Mouse (Mus musculus): ENCODE measurements around the gene 1700057G04Rik. TPM values are rescaled to one million over a fixed set of nuclear protein-coding genes. Genes with fewer than 3 reads are reported as not detected.

1700057G04Rik gene
- polyA plus RNA-seq, 1 experiment from 2014 or later = not detected

GRCm38 (mm10) chr9:92363478-92363877, 54.3 kb downstream of the 1700057G04Rik start:
- Histone ChIP-seq H3K27me3 (ENCODE audit: control insufficient read depth, insufficient read depth, low read depth, low read length) (no peaks in the 10 kb centered on the region), H3K36me3 (ENCODE audit: control insufficient read depth, insufficient read depth) (no peaks in the 10 kb centered on the region), H3K9ac (ENCODE audit: low read depth, low read length) (no peak overlapping the region), H3K27ac (ENCODE audit: low read length) (no peak overlapping the region), H3K4me3 (ENCODE audit: low read depth, low read length) (no peak overlapping the region), H3K4me2 (ENCODE audit: low read depth, low read length) (no peak overlapping the region), H3K9me3 (replicated peaks; ENCODE audit: control insufficient read depth, low read length) (no peaks in the 10 kb centered on the region), H3K4me1 (ENCODE audit: control insufficient read depth, low read depth, low read length) (no peaks in the 10 kb centered on the region)
- 52% methylated on average over 2 of the region's 2 CpGs for WGBS (ENCODE audit: insufficient replicate concordance)
- ATAC-seq (ENCODE audit: low read depth) = no peak

GRCm38 (mm10) chr9:92368920-92369319, 59.7 kb downstream of the 1700057G04Rik start:
- Histone ChIP-seq H3K4me1 (ENCODE audit: control insufficient read depth, low read depth, low read length) (no peaks in the 10 kb centered on the region), H3K9me3 (replicated peaks; ENCODE audit: control insufficient read depth, low read length) (no peaks in the 10 kb centered on the region), H3K36me3 (ENCODE audit: control insufficient read depth, insufficient read depth) (no peaks in the 10 kb centered on the region), H3K4me3 (ENCODE audit: low read depth, low read length) (no peak overlapping the region), H3K9ac (ENCODE audit: low read depth, low read length) (no peak overlapping the region), H3K27me3 (ENCODE audit: control insufficient read depth, insufficient read depth, low read depth, low read length) (no peaks in the 10 kb centered on the region), H3K4me2 (ENCODE audit: low read depth, low read length) (no peak overlapping the region), H3K27ac (ENCODE audit: low read length) (no peak overlapping the region)
- no peak for ATAC-seq (ENCODE audit: low read depth)

DNA sequence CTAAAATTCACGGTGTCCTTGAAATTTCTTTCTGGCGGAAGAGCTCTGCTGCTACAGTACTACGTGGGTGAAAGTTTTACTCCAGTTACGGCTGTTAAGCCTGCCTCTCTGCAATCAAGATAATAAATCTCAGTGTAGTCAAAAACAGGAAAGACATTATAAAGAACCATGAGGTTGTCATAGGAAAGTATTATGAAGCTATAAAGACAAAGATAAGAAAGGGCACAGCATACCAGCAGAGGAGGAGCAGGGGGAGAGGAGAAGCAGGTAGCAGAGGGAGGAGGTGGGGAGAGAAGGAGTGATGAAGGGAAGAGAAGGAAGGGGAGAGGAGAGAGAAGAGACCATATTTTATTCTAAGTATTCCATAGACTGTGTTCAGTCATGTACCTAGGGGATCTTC, 64.7 kb downstream of the 1700057G04Rik start:
- Histone ChIP-seq H3K4me2 (ENCODE audit: low read depth, low read length) (no peak overlapping the region), H3K4me3 (ENCODE audit: low read depth, low read length) (no peak overlapping the region), H3K9ac (ENCODE audit: low read depth, low read length) (no peak overlapping the region), H3K36me3 (ENCODE audit: control insufficient read depth, insufficient read depth) (no peaks in the 10 kb centered on the region), H3K27me3 (ENCODE audit: control insufficient read depth, insufficient read depth, low read depth, low read length) (no peaks in the 10 kb centered on the region), H3K4me1 (ENCODE audit: control insufficient read depth, low read depth, low read length) (no peaks in the 10 kb centered on the region), H3K27ac (ENCODE audit: low read length) (no peak overlapping the region), H3K9me3 (replicated peaks; ENCODE audit: control insufficient read depth, low read length) (no peaks in the 10 kb centered on the region)
- no peak for ATAC-seq (ENCODE audit: low read depth)
- WGBS (ENCODE audit: insufficient replicate concordance) = 38% methylated on average over 4 of the region's 4 CpGs

DNA sequence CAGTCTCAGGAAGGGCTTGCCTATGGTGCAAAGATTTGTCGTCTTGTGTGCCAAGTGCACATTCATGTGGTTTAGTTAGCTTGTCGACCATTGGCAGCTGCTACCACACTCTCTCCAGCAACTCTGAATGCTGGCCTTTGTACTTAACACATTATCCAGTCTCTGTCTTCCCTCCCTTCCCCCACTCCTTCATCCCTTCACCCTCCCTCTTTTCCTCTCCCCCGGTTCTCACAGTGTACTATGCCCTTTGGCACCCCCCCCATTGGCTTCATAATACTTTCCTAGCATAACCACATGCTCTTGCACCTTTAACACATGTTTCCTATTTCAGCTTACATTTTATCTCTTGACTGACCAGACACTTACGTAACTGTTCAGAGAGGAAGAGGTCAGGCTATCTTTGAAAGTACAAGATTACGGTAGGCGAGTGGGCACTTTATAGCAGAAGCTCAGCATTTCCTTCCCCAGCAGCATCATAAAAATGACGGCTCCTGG, 65.6 kb downstream of the 1700057G04Rik start:
- peak; percentile 51; the same call in 1 of the 2 replicates for ATAC-seq (ENCODE audit: low read depth)
- H3K4me1 ChIP-seq (ENCODE audit: control insufficient read depth, low read depth, low read length) = no peaks in the 10 kb centered on the region
- no peak overlapping the region for H3K4me3 ChIP-seq (ENCODE audit: low read depth, low read length)
- no peaks in the 10 kb centered on the region for H3K9me3 ChIP-seq (replicated peaks; ENCODE audit: control insufficient read depth, low read length)
- no peaks in the 10 kb centered on the region for H3K27me3 ChIP-seq (ENCODE audit: control insufficient read depth, insufficient read depth, low read depth, low read length)
- H3K9ac ChIP-seq (ENCODE audit: low read depth, low read length) = no peak overlapping the region
- no peaks in the 10 kb centered on the region for H3K36me3 ChIP-seq (ENCODE audit: control insufficient read depth, insufficient read depth)
- H3K27ac ChIP-seq (ENCODE audit: low read length) = no peak overlapping the region
- H3K4me2 ChIP-seq (ENCODE audit: low read depth, low read length) = no peak overlapping the region
- 15% methylated on average over 7 of the region's 7 CpGs for WGBS (ENCODE audit: insufficient replicate concordance)

DNA sequence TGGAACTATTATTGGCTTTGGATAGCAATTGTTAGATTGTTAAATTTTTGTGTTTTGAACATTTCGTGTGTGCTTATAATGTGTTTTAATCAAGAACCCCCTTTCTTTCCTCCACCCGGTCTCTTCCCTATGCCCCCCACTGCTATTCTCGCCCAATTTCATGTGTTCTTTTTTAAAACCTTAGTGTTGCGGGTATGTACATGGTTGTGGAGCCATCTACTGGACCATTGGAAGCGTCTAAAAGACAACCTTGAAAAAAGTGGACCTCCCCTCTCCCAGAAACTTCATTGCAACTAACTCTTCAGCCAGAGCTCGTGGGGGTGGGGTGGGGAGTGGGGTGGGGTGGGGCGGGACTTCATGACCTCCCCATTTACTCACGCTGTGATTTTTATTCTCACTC, 66.2 kb downstream of the 1700057G04Rik start:
- ATAC-seq (ENCODE audit: low read depth) = no peak
- H3K36me3 ChIP-seq (ENCODE audit: control insufficient read depth, insufficient read depth) = no peaks in the 10 kb centered on the region
- H3K4me1 ChIP-seq (ENCODE audit: control insufficient read depth, low read depth, low read length) = no peaks in the 10 kb centered on the region
- no peak overlapping the region for H3K27ac ChIP-seq (ENCODE audit: low read length)
- WGBS (ENCODE audit: insufficient replicate concordance) = 26% methylated on average over 8 of the region's 8 CpGs
- H3K27me3 ChIP-seq (ENCODE audit: control insufficient read depth, insufficient read depth, low read depth, low read length) = no peaks in the 10 kb centered on the region
- no peaks in the 10 kb centered on the region for H3K9me3 ChIP-seq (replicated peaks; ENCODE audit: control insufficient read depth, low read length)
- H3K9ac ChIP-seq (ENCODE audit: low read depth, low read length) = no peak overlapping the region
- H3K4me3 ChIP-seq (ENCODE audit: low read depth, low read length) = no peak overlapping the region
- no peak overlapping the region for H3K4me2 ChIP-seq (ENCODE audit: low read depth, low read length)

DNA sequence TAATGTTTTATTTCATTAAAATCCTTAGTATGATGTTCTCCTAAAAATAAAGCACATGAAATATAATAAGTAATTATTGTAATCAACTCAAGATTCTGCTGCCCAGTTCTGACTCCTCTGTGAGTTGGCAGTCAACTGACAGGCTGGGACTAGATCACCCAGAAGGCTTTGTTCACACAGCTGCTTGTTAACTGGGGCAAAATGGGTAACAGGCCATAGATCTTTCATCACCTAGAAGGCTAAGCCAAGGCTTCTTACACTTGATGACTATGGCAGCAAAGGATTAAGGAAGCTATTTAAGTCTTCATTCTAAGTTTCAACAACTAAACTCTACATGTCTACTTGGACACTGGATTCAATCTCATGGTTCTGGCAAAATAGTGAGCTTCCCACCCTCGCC, 68.8 kb downstream of the 1700057G04Rik start:
- Histone ChIP-seq H3K9ac (ENCODE audit: low read depth, low read length) (no peak overlapping the region), H3K4me1 (ENCODE audit: control insufficient read depth, low read depth, low read length) (no peaks in the 10 kb centered on the region), H3K4me3 (ENCODE audit: low read depth, low read length) (no peak overlapping the region), H3K4me2 (ENCODE audit: low read depth, low read length) (no peak overlapping the region), H3K27ac (ENCODE audit: low read length) (no peak overlapping the region), H3K27me3 (ENCODE audit: control insufficient read depth, insufficient read depth, low read depth, low read length) (no peaks in the 10 kb centered on the region), H3K9me3 (replicated peaks; ENCODE audit: control insufficient read depth, low read length) (no peaks in the 10 kb centered on the region), H3K36me3 (ENCODE audit: control insufficient read depth, insufficient read depth) (no peaks in the 10 kb centered on the region)
- 55% methylated on average over 1 of the region's 1 CpGs for WGBS (ENCODE audit: insufficient replicate concordance)
- ATAC-seq (ENCODE audit: low read depth) = no peak

GRCm38 (mm10) chr9:92379240-92379639, 70.1 kb downstream of the 1700057G04Rik start:
- H3K36me3 ChIP-seq (ENCODE audit: control insufficient read depth, insufficient read depth) = no peaks in the 10 kb centered on the region
- H3K4me1 ChIP-seq (ENCODE audit: control insufficient read depth, low read depth, low read length) = no peaks in the 10 kb centered on the region
- no peak overlapping the region for H3K4me3 ChIP-seq (ENCODE audit: low read depth, low read length)
- H3K27me3 ChIP-seq (ENCODE audit: control insufficient read depth, insufficient read depth, low read depth, low read length) = no peaks in the 10 kb centered on the region
- 51% methylated on average over 5 of the region's 5 CpGs for WGBS (ENCODE audit: insufficient replicate concordance)
- H3K9ac ChIP-seq (ENCODE audit: low read depth, low read length) = no peak overlapping the region
- H3K4me2 ChIP-seq (ENCODE audit: low read depth, low read length) = no peak overlapping the region
- no peaks in the 10 kb centered on the region for H3K9me3 ChIP-seq (replicated peaks; ENCODE audit: control insufficient read depth, low read length)
- no peak for ATAC-seq (ENCODE audit: low read depth)
- H3K27ac ChIP-seq (ENCODE audit: low read length) = no peak overlapping the region

DNA sequence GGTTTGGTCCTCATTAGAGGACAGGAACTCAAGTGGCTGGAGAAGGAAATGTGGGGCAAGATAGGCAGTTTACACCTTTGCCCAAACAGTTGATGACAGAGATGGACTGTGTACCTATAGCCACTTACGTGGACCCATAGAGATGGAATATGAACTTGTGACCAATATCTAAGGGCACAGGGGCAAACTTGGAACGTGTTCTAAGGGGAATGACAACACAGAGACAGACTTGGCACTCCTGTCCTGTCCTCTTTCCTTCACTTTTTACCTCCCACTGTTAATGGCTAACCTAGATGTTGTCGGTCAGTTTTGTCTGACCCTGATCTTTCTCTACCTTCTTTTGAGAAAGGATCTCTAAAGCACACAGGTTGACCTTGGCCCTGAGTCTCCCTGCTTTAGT, 74.2 kb downstream of the 1700057G04Rik start:
- Histone ChIP-seq H3K9ac (ENCODE audit: low read depth, low read length) (no peak overlapping the region), H3K36me3 (ENCODE audit: control insufficient read depth, insufficient read depth) (no peaks in the 10 kb centered on the region), H3K27me3 (ENCODE audit: control insufficient read depth, insufficient read depth, low read depth, low read length) (no peaks in the 10 kb centered on the region), H3K9me3 (replicated peaks; ENCODE audit: control insufficient read depth, low read length) (no peaks in the 10 kb centered on the region), H3K4me3 (ENCODE audit: low read depth, low read length) (no peak overlapping the region), H3K4me2 (ENCODE audit: low read depth, low read length) (no peak overlapping the region), H3K4me1 (ENCODE audit: control insufficient read depth, low read depth, low read length) (no peaks in the 10 kb centered on the region), H3K27ac (ENCODE audit: low read length) (no peak overlapping the region)
- WGBS (ENCODE audit: insufficient replicate concordance) = 59% methylated on average over 3 of the region's 3 CpGs
- no peak for ATAC-seq (ENCODE audit: low read depth)

DNA sequence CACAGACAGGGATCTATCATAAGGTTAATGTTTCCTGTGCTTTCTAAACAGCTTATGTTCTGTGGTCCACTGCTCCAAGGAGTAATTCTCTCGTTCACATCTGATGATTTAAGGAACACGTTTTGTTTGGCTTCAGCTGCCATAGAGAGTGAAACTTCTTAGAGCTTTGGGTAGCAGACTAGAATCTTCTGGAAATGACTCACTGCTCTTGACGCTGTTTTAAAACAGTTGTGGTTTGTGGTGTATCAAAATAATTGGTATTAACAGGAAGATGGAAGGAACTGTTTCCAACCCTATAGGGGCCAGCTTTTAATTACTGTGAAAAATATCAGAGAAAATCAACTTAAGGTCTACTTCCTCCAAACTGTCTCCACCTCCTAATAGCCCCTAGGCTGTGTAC, 75.2 kb downstream of the 1700057G04Rik start:
- Histone ChIP-seq H3K4me1 (ENCODE audit: control insufficient read depth, low read depth, low read length) (no peaks in the 10 kb centered on the region), H3K4me2 (ENCODE audit: low read depth, low read length) (no peak overlapping the region), H3K27me3 (ENCODE audit: control insufficient read depth, insufficient read depth, low read depth, low read length) (no peaks in the 10 kb centered on the region), H3K36me3 (ENCODE audit: control insufficient read depth, insufficient read depth) (no peaks in the 10 kb centered on the region), H3K4me3 (ENCODE audit: low read depth, low read length) (no peak overlapping the region), H3K27ac (ENCODE audit: low read length) (no peak overlapping the region), H3K9me3 (replicated peaks; ENCODE audit: control insufficient read depth, low read length) (no peaks in the 10 kb centered on the region), H3K9ac (ENCODE audit: low read depth, low read length) (no peak overlapping the region)
- 14% methylated on average over 3 of the region's 3 CpGs for WGBS (ENCODE audit: insufficient replicate concordance)
- ATAC-seq (ENCODE audit: low read depth) = no peak

Data from liver, embryonic 16.5 days (tissue).